Mouse (Mus musculus) embryonic stem cell, embryonic (primary cell): ENCODE results near the gene Astn2.

Source experiments
- CTCF ChIA-PET, 4 experiments: fragments of 300-600 bp in 2 of 4; fragments of 350-600 bp in 2 of 4; sonication (Branson Sonifier 250); formaldehyde crosslinking; loops; one replicate each; lab custom pipeline; 2022; ENCODE audit warnings: inconsistent platforms in 2 of 4; lab: Charles Lee
- POLR2A ChIA-PET, 4 experiments: fragments of 300-600 bp in 2 of 4; fragments of 350-600 bp in 2 of 4; sonication (Branson Sonifier 250); formaldehyde crosslinking; loops; one replicate each; lab custom pipeline; 2022; ENCODE audit warnings: antibody characterized with exemption in 4 of 4, inconsistent platforms in 1 of 4; lab: Charles Lee

Astn2 gene

GRCm38 (mm10) chr4:65920294-65920693 lies 484.1 kb downstream of the Astn2 start:
- ChIA-PET POLR2A (no interaction called here), CTCF (no interaction called here)

DNA sequence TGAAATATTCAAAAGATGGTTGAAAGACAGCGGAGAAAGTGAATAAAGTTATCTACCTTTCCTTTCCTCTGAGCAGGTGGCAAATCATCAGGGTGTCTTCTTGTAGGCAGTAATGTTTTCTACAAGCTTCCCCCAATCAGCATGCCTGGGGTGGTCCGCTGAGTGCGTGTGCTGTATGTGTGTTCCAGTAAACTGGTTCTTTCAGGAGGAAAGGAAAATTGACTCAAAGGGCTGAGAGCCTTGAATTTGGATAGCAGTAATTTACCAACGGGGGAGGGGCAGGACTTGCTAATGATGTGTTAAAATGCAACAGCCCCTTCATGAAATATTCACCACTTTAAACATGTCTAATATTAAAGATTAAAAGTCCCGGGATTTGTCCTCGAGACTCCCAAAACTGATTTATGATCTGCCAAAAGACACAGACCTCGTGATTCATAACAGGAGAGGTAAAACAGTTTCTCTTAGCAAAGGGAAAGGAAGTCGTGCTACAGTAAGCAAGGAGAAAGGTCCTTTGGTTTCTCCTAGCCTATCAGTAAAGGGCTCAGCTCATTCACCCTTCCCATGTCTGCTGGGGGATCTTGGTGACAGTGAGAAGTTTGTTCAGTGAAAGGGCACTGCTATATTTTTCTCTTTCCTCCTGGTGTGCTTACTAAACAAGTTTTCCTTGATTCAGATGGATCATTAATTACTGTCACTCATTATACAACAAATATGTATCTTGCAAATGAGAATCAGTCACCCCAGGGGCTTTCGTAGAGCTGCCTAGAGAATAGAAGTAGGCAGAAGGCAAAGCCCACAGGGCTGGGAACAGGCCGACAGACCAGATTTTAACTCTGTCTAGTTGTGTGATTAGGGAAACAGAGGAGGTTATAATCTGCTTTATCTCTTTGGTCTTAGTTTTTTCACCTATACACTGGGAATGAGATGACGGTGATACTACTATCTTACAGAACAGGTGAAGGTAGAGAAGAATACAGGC lies 488.1 kb downstream of the Astn2 start:
- ChIA-PET CTCF (no interaction called here), POLR2A (no interaction called here)

GRCm38 (mm10) chr4:65912247-65912942 lies 492.0 kb downstream of the Astn2 start:
- ChIA-PET POLR2A (no interaction called here), CTCF (no interaction called here)

GRCm38 (mm10) chr4:65907660-65908059 lies 496.8 kb downstream of the Astn2 start:
- POLR2A ChIA-PET, result no interaction called here
- CTCF ChIA-PET, result no interaction called here

DNA sequence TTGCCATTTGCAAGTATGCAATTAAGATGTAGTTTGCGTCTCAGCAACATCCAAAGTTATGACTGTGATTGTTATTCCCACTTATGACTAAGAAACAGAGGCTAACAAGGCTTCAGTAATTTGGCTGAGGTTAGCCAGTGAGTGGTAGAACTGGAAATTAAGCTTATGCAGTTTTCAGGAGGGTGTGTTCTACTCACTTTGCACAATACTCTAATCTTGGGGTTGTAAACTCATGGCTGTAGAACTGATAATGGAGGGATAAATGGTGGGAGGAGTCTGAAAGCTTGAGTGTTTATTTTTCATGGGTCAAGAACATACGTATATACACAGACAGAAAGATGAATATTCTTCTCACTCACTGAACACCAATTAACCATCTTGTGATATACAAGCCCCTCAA lies 499.4 kb downstream of the Astn2 start:
- POLR2A ChIA-PET, result no interaction called here
- CTCF ChIA-PET, result no interaction called here

- CTCF ChIA-PET, result no interaction called here
- POLR2A ChIA-PET, result interaction anchor here in 1 of 4 experiments (0.7 kb wide), 1 partner anchor 10 kb away, joined by 5 read pairs; no protein-coding TSS in a partner anchor
Observed at GRCm38 (mm10) chr4:65896092-65897027, 508.1 kb downstream of the Astn2 start.

- CTCF ChIA-PET, result no interaction called here
- POLR2A ChIA-PET, result no interaction called here
Observed at GRCm38 (mm10) chr4:65888332-65888993, 515.9 kb downstream of the Astn2 start.

GRCm38 (mm10) chr4:65886862-65887261 lies 517.5 kb downstream of the Astn2 start:
- CTCF ChIA-PET, result no interaction called here
- POLR2A ChIA-PET, result no interaction called here

DNA sequence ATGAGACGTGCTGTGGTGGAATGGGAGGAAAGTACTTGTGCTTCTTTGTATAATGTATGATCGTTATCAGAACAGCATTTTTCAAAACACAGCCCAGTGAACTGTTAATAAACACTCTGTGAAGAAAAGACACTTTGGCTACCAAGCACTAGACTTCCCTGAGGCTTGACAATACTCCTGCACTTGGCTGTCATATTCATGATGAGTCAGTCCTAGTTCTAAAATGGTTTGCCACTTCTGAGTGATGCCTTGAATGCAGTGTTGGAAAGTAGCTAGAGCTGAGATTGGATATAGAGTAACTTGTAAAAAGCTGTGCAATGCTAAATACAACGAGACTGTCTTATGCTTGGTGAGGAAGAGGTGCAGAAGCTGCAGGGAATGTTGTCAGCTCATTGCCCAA lies 518.5 kb downstream of the Astn2 start:
- ChIA-PET POLR2A (no interaction called here), CTCF (no interaction called here)

DNA sequence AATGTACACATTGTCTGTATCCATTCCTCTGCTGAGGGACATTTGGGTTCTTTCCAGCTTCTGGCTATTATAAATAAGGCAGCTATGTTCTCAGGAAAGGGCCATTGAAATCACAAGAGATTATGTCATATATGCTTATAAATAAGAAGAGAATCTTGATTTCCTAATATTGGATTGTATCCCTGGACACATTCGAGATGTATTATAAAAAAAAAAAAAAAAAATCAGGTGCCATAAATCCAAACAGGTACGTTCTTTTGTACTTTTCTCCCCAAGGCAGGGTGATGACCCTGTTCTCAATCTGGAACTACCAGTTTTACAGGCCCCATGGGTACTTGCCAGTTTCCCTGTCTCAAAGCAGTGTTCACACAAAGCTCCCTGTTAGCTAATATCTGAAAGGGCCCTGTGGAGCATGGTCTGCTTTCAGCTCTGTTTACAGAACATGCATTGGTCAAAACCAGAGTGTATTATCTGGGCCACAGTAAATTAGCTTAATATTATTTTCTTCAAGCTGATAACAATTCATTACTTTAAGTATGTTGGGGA lies 530.1 kb downstream of the Astn2 start:
- CTCF ChIA-PET, result no interaction called here
- POLR2A ChIA-PET, result no interaction called here

GRCm38 (mm10) chr4:65864551-65864950 lies 539.9 kb downstream of the Astn2 start:
- ChIA-PET POLR2A (no interaction called here), CTCF (no interaction called here)

- POLR2A ChIA-PET, result no interaction called here
- CTCF ChIA-PET, result no interaction called here
Observed at GRCm38 (mm10) chr4:65843191-65843590, 561.2 kb downstream of the Astn2 start.

DNA sequence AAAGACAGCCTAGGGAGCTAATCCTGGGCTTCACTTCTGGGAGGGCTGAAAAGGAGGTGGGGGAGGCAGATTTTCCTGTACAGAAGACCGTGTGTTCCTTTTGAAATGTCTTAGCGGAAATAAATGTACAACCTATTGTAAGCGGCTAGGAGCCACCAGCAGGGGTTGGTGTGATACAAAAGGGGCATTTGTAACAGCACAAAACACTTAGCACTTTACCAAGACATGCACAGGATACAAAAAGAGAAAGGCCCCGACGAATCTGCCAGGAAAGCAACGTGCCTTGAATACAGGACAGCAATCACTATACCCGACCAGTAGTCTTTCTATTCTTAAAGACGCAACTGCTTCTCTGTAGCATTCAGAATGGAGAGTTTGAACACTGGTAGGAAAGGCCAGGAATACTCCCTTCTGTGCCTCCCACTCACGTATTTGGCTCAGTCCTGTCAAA lies 564.8 kb downstream of the Astn2 start:
- POLR2A ChIA-PET, result interaction anchor here in 1 of 4 experiments (0.6 kb wide), 1 partner anchor 19 kb away, joined by 3 read pairs; no protein-coding TSS in a partner anchor
- CTCF ChIA-PET, result no interaction called here

- POLR2A ChIA-PET, result no interaction called here
- CTCF ChIA-PET, result interaction anchor here in 1 of 4 experiments (0.5 kb wide), 1 partner anchor 8 kb away, joined by 11 read pairs; no protein-coding TSS in a partner anchor
Observed at GRCm38 (mm10) chr4:65838781-65839180, 565.6 kb downstream of the Astn2 start.

DNA sequence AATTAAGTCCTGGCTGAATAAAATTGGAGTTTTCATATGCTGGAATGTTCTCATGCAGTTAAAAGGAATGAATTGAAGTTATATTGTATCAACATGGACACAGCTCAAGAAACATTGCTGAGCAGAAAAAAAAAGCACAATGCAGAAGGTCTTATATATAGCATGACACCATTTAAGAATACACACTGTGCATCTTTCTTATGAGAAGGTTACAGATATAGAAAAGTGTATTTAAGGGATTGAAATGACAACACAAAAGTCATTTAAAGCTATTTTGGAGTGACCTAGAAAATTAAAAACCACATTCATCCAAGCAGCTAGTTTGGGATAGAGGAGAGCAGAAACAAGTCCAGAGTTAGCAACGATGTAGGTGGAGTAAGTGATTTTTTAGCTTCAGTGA lies 571.4 kb downstream of the Astn2 start:
- ChIA-PET CTCF (no interaction called here), POLR2A (no interaction called here)

- ChIA-PET POLR2A (interaction anchor here in 1 of 4 experiments (0.6 kb wide), 1 partner anchor 124 kb away, joined by 6 read pairs; no protein-coding TSS in a partner anchor), CTCF (no interaction called here)
Observed at GRCm38 (mm10) chr4:65831872-65832271, 572.5 kb downstream of the Astn2 start.

DNA sequence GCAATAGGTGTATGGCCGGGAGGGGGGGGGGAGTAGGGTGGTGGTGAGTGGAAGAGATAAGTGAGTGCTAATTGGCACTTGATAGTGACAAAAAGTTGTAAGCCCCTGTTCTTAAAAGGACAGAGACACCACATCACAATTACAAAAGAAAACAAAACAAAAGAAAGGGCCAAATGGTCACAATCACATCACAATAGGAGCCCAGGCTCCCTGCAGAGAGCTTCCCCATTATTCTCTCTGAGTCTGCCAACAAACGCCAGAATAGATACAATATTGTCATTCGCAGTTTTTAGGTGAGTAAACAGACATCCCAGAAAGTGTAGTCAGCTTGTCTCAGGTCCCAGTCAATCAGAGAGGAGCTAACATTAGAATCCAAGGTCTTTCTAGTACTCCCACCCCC lies 573.9 kb downstream of the Astn2 start:
- ChIA-PET CTCF (interaction anchor here in 1 of 4 experiments (0.6 kb wide), 1 partner anchor 8 kb away, joined by 11 read pairs; no protein-coding TSS in a partner anchor), POLR2A (no interaction called here)

GRCm38 (mm10) chr4:65821070-65821469 lies 583.3 kb downstream of the Astn2 start:
- CTCF ChIA-PET, result no interaction called here
- POLR2A ChIA-PET, result no interaction called here
